Mouse (Mus musculus) neural tube, embryonic 11.5 days (tissue): Measurements from ENCODE around the gene 1600014C10Rik. TPM values are rescaled to one million over a fixed set of nuclear protein-coding genes. Genes with fewer than 3 reads are reported as not detected.

Experiments used
- ATAC-seq: fragments of 200-750 bp; cut with Nextera tagmentation; 2 replicates; pipeline ENCODE4 v1.8.0; 2017; ENCODE audit warnings: moderate number of reproducible peaks, mild to moderate bottlenecking, moderate TSS enrichment, moderate library complexity; ENCODE audit not compliant: insufficient read depth, low FRiP score, low TSS enrichment
- DNase-seq: peaks from one replicate; pipeline ENCODE4 v3.0.0-alpha.2; 2015; ENCODE audit warnings: low spot score
- H3K27ac ChIP-seq: fragments of 300-500 bp; sonication (generic); 2 replicates; pipeline ENCODE4 v1.5.1; 2014; ENCODE audit warnings: low read depth, mild to moderate bottlenecking, low read length
- H3K27me3 ChIP-seq: fragments of 300-500 bp; sonication (generic); 2 replicates; pipeline ENCODE4 v1.6.1; 2014; ENCODE audit warnings: mild to moderate bottlenecking, low read length, mixed read lengths; ENCODE audit not compliant: control insufficient read depth, insufficient read depth
- H3K36me3 ChIP-seq: fragments of 300-500 bp; sonication (generic); 2 replicates; pipeline ENCODE4 v1.6.1; 2014; ENCODE audit warnings: mild to moderate bottlenecking, low read length, moderate library complexity, mixed read lengths; ENCODE audit not compliant: control insufficient read depth, insufficient read depth
- H3K4me1 ChIP-seq: fragments of 300-500 bp; sonication (generic); 2 replicates; pipeline ENCODE4 v1.6.1; 2014; ENCODE audit warnings: low read length, mixed read lengths; ENCODE audit not compliant: control insufficient read depth, insufficient read depth
- H3K4me2 ChIP-seq: fragments of 300-500 bp; sonication (generic); 2 replicates; pipeline ENCODE4 v1.6.1; 2014; ENCODE audit warnings: low read depth, mild to moderate bottlenecking, moderate library complexity
- H3K4me3 ChIP-seq: fragments of 300-500 bp; sonication (generic); 2 replicates; pipeline ENCODE4 v1.5.1; 2014; ENCODE audit warnings: low read depth, low read length
- H3K9ac ChIP-seq: fragments of 300-500 bp; sonication (generic); 2 replicates; pipeline ENCODE4 v1.6.1; 2014; ENCODE audit warnings: mild to moderate bottlenecking, low read length
- H3K9me3 ChIP-seq: fragments of 300-500 bp; sonication (generic); 2 replicates; pipeline ENCODE4 v1.6.1; 2016; ENCODE audit warnings: low read length; ENCODE audit not compliant: control insufficient read depth
- WGBS: fragments of 180-500 bp; shearing (Covaris S2); extraction: QIAGEN DNeasy Blood & Tissue Kit; methylation state at CpG from one replicate; pipeline ENCODE4 v1.1.7; 2014; 5-methylcytosine and 5-hydroxymethylcytosine counted together
- polyA plus RNA-seq: library from polyadenylated mRNA; unstranded; fragments of >200 nt; fragmentation: Nextera tagmentation; extraction: Ambion mirVana; gene quantifications from 2 replicates; pipeline ENCODE4 v1.2.1, GENCODE M21; 2014

The 1600014C10Rik gene
- polyA plus RNA-seq, 1 experiment from 2014 or later = 18.3 TPM

DNA sequence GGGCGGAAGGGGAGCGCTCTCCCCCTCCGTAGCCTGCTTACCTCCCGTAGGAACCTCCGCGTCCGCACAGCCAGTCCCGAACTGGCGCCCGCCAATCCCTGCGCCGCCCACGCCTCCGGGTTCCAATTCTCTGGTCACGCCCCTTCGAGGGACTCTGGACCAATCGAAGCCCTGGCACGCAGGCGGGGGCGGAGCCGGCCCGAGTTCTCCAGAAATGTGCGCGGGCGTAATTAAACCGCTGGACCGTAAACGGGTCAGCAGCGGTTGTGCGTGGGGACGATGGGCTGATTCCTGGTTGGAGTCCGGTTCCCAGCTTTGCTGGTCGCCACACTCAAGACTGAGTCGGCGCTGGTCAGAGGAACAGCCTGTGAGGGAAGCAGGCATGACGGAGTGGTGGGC, 44.9 kb downstream of the 1600014C10Rik start, which contains the start of gene Plekhf1:
Gene Plekhf1 (minus strand): TSS at position 117 of the 399 bp plus-strand sequence.
- Histone ChIP-seq H3K9ac (peak within 1 kb of the TSS; percentile 45), H3K27ac (no peak within 1 kb of the TSS), H3K4me1 (no peaks in the 10 kb centered on the region), H3K4me2 (peak within 1 kb of the TSS; percentile 66), H3K9me3 (no peaks in the 10 kb centered on the region), H3K27me3 (no peaks in the 10 kb centered on the region), H3K36me3 (no peaks in the 10 kb centered on the region), H3K4me3 (peak within 1 kb of the TSS; percentile 43)
- peak; percentile 96 for ATAC-seq
- WGBS = under 1% methylated on average over 36 of the region's 36 CpGs
- DNase-seq = peak; percentile 94

DNA sequence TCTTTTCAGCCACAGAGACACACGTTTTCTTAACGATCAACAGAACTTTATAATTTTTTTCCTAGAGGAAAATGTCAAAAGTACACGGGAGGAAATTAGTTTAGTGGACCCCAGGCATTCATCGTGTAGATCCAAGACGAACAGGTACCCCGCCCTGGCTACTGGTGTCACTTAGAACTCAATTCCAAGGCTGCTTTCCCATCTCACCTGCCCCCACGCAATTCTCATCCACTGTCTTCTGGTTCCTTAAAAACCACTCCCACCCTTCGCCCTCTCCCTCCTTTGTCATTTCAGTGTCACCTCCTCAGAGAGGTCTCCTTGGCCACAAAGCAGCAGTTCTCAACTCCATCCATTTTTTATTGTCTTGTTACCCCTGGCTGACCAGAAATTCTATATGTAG, 45.3 kb downstream of the 1600014C10Rik start:
- Histone ChIP-seq H3K4me2 (peak overlapping the region; percentile 66), H3K4me1 (no peaks in the 10 kb centered on the region), H3K27me3 (no peaks in the 10 kb centered on the region), H3K4me3 (peak overlapping the region; percentile 43), H3K9me3 (no peaks in the 10 kb centered on the region), H3K9ac (no peak overlapping the region), H3K36me3 (no peaks in the 10 kb centered on the region), H3K27ac (no peak overlapping the region)
- WGBS = 24% methylated on average over 8 of the region's 8 CpGs
- no peak for ATAC-seq
- DNase-seq = no peak

DNA sequence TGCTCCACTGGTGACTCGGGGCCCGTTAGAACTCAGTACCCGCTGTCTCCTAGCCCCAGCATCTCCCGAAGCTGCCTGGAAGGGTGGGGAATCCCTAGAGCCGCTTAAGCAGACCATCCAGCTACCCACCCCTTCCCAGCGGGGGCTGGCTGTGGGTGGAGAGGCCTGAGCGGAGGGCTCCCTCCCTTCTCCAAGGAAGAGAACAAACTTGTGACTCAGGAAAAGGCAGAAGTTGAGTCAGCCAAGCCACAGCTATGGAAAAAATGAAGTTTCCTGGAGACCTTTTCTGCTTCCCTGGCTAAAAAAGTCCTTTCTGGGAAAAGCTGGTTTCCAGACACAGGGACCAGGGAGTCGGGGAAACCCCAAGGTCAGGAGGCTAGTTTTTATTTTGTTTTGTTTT, 47.3 kb downstream of the 1600014C10Rik start:
- H3K4me1 ChIP-seq = no peaks in the 10 kb centered on the region

DNA sequence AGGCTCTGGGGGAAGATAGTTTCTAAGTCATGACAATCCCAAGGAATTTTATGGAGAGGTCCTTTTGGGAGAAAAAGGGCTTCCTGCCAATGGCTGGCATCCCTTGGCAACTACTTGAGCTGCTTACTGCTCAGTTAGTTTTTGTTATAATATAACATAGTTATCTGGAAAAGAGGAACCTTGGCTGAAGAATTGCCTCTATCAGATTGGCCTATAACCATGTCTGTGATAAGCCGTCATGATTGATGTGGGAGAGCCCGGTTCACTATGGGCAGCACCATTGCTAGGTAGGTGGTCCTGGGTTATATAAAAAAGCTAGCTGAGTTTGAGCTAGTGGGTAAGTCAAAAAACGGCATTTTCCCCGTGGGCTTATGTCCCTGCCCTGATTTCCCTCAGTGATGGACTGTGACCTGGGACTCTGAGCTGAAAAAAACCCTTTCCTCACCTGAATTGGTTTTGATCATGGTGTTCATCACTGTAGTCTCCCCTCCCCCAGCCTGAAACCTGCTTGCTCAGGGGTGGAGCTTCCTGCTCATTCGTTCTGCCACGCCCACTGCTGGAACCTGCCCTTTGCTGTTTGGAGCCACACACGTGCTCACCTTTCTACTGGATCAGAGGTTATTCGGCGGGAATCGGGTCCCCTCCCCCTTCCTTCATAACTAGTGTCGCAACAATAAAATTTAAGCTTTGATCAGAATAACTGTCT, 53.5 kb downstream of the 1600014C10Rik start:
- DNase-seq (no peak), ATAC-seq (no peak)
- H3K4me3 ChIP-seq = no peak overlapping the region
- H3K27me3 ChIP-seq = no peaks in the 10 kb centered on the region
- no peak overlapping the region for H3K27ac ChIP-seq
- H3K4me1 ChIP-seq = no peaks in the 10 kb centered on the region
- H3K36me3 ChIP-seq = no peaks in the 10 kb centered on the region
- H3K4me2 ChIP-seq = no peak overlapping the region
- no peak overlapping the region for H3K9ac ChIP-seq
- 42% methylated on average over 11 of the region's 11 CpGs for WGBS
- H3K9me3 ChIP-seq = no peaks in the 10 kb centered on the region

More for the DNA sequence above, 47.3 kb downstream of the 1600014C10Rik start:
- Histone ChIP-seq H3K4me3 (no peak overlapping the region), H3K4me2 (no peak overlapping the region), H3K9ac (no peak overlapping the region), H3K27ac (no peak overlapping the region), H3K9me3 (no peaks in the 10 kb centered on the region), H3K27me3 (no peaks in the 10 kb centered on the region), H3K36me3 (no peaks in the 10 kb centered on the region)
- DNase-seq (no peak), ATAC-seq (no peak)
- 23% methylated on average over 8 of the region's 8 CpGs for WGBS

DNA sequence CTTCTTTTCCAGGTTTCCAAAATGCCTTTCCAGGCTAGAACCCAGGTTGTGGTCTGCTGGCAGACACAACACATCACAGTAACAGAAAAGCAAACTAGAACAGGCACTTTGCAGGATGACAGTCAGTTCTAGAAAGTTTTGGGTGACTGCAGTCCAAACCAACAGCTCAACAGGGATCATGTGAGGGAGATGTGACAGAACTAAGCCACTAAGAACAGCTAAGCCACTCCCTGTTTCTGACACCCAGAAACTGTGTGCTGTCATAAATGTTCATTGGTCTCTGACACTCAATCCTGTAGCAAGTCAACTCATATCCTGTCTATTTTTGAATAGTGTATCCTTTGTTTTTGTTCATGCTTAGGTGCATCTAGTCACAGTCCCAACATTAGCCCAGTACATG, 54.1 kb downstream of the 1600014C10Rik start:
- Histone ChIP-seq H3K9ac (no peak overlapping the region), H3K4me2 (no peak overlapping the region), H3K4me3 (no peak overlapping the region), H3K36me3 (no peaks in the 10 kb centered on the region), H3K27ac (no peak overlapping the region), H3K9me3 (no peaks in the 10 kb centered on the region), H3K4me1 (no peaks in the 10 kb centered on the region), H3K27me3 (no peaks in the 10 kb centered on the region)
- DNase-seq = no peak
- no peak for ATAC-seq

DNA sequence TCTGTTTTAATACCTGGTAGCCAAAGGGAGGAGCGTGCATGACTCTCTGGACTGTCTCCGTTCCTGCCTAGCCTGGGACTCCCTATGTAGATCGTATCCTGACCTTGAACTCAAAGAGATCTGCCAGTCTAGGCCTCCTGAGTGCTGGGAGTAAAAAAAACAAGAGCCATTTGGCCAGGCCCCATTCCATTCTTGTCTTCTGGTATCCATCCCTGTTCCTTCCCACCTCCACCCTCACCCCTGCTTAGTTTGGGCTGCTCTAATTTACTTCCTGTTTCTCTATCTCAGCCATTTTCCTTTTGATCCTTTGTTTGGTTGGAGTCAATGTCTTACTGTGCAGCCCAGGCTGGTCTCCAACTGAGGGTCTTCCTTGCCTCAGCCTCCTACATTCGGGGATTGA, 59.4 kb downstream of the 1600014C10Rik start:
- Histone ChIP-seq H3K4me1 (no peaks in the 10 kb centered on the region), H3K27me3 (no peaks in the 10 kb centered on the region), H3K27ac (no peak overlapping the region), H3K4me3 (no peak overlapping the region), H3K36me3 (no peaks in the 10 kb centered on the region), H3K9ac (no peak overlapping the region), H3K9me3 (no peaks in the 10 kb centered on the region), H3K4me2 (no peak overlapping the region)
- 79% methylated on average over 4 of the region's 4 CpGs for WGBS
- ATAC-seq (no peak), DNase-seq (no peak)

Other genes starting within 250 kb of the 1600014C10Rik start
- gene Uri1, start 159.7 kb upstream of the 1600014C10Rik start, polyA plus RNA-seq = 42.5 and 47.8 TPM in 2 replicates
- 83.9 and 84.0 TPM in 2 replicates for gene Ccne1, start 75.7 kb upstream of the 1600014C10Rik start, polyA plus RNA-seq
- 1.9 and 2.1 TPM in 2 replicates for gene Plekhf1, start 44.8 kb downstream of the 1600014C10Rik start, polyA plus RNA-seq
- gene Pop4, start 88.2 kb downstream of the 1600014C10Rik start, polyA plus RNA-seq = 94.5 and 95.0 TPM in 2 replicates